Mouse (Mus musculus): ENCODE results near the gene Tcn2. TPM values are rescaled to one million over a fixed set of nuclear protein-coding genes. Genes with fewer than 3 reads are reported as not detected.
"Not testable (repeated sequence)": the region's sequence is repeated elsewhere in the genome, so short reads cannot be mapped to it uniquely, and the experiment has no call there.

Gene Tcn2
- polyA plus RNA-seq, 1 experiment from 2014 or later = 74.2 TPM

GRCm38 (mm10) chr11:3912100-3912874 is 19.7 kb downstream of the Tcn2 start:
- Histone ChIP-seq H3K4me2 (peak overlapping the region; percentile 93), H3K9me3 (replicated peaks) (no peaks in the 10 kb centered on the region), H3K27me3 (replicated peaks) (no peaks in the 10 kb centered on the region), H3K4me3 (peak overlapping the region; percentile 68), H3K4me1 (replicated peaks) (peaks cover 45% of the 10 kb centered on the region), H3K27ac (ENCODE audit: poor library complexity, severe bottlenecking) (no peak overlapping the region), H3K9ac (peak overlapping the region; percentile 76; the same call in 1 of the 2 replicates), H3K36me3 (peaks cover 11% of the 10 kb centered on the region)
- 23% methylated on average over 19 of the region's 19 CpGs for WGBS
- ATAC-seq (ENCODE audit: insufficient number of reproducible peaks, low FRiP score) = no peak

GRCm38 (mm10) chr11:3911440-3911839 is 20.5 kb downstream of the Tcn2 start:
- peaks cover 41% of the 10 kb centered on the region for H3K4me1 ChIP-seq (replicated peaks)
- not testable (repeated sequence) for H3K9me3 ChIP-seq (replicated peaks); ATAC-seq (ENCODE audit: insufficient number of reproducible peaks, low FRiP score); H3K27me3 ChIP-seq (replicated peaks); H3K4me3 ChIP-seq
- peak overlapping the region; percentile 93 for H3K4me2 ChIP-seq
- WGBS = 84% methylated on average over 6 of the region's 6 CpGs
- peaks cover 11% of the 10 kb centered on the region for H3K36me3 ChIP-seq
- peak overlapping the region; percentile 46; the same call in 1 of the 2 replicates for H3K27ac ChIP-seq (ENCODE audit: poor library complexity, severe bottlenecking)
- H3K9ac ChIP-seq = 0 out of 2 replicates have a peak overlapping the region, but pooled peaks have one; percentile 7

- Histone ChIP-seq H3K4me2 (peak overlapping the region; percentile 93), H3K27ac (ENCODE audit: poor library complexity, severe bottlenecking) (peak overlapping the region; percentile 46; the same call in 1 of the 2 replicates)
Measured at GRCm38 (mm10) chr11:3910513-3911310, 21.2 kb downstream of the Tcn2 start.

GRCm38 (mm10) chr11:3909236-3909635 is 22.7 kb downstream of the Tcn2 start:
- Histone ChIP-seq H3K27ac (ENCODE audit: poor library complexity, severe bottlenecking) (no peak overlapping the region), H3K27me3 (replicated peaks) (no peaks in the 10 kb centered on the region), H3K9ac (no peak overlapping the region), H3K4me3 (no peak overlapping the region), H3K9me3 (replicated peaks) (no peaks in the 10 kb centered on the region), H3K4me2 (no peak overlapping the region), H3K36me3 (peaks cover 11% of the 10 kb centered on the region), H3K4me1 (replicated peaks) (peaks cover 32% of the 10 kb centered on the region)
- no peak for ATAC-seq (ENCODE audit: insufficient number of reproducible peaks, low FRiP score)
- 77% methylated on average over 4 of the region's 4 CpGs for WGBS

More at GRCm38 (mm10) chr11:3910513-3911310, 21.2 kb downstream of the Tcn2 start:
- Histone ChIP-seq H3K4me3 (peak overlapping the region; percentile 2; the same call in 1 of the 2 replicates), H3K9me3 (replicated peaks) (no peaks in the 10 kb centered on the region), H3K9ac (0 out of 2 replicates have a peak overlapping the region, but pooled peaks have one; percentile 7), H3K4me1 (replicated peaks) (peaks cover 35% of the 10 kb centered on the region), H3K36me3 (peaks cover 11% of the 10 kb centered on the region), H3K27me3 (replicated peaks) (no peaks in the 10 kb centered on the region)
- 44% methylated on average over 5 of the region's 5 CpGs for WGBS
- ATAC-seq (ENCODE audit: insufficient number of reproducible peaks, low FRiP score) = no peak

GRCm38 (mm10) chr11:3905446-3905845 is 26.5 kb downstream of the Tcn2 start:
- Histone ChIP-seq H3K4me3 (no peak overlapping the region), H3K36me3 (peaks cover 11% of the 10 kb centered on the region), H3K4me1 (replicated peaks) (peaks cover 8% of the 10 kb centered on the region), H3K27me3 (replicated peaks) (no peaks in the 10 kb centered on the region), H3K9ac (no peak overlapping the region), H3K27ac (ENCODE audit: poor library complexity, severe bottlenecking) (no peak overlapping the region), H3K4me2 (no peak overlapping the region), H3K9me3 (replicated peaks) (no peaks in the 10 kb centered on the region)
- WGBS = 56% methylated on average over 1 of the region's 1 CpGs
- no peak for ATAC-seq (ENCODE audit: insufficient number of reproducible peaks, low FRiP score)

DNA sequence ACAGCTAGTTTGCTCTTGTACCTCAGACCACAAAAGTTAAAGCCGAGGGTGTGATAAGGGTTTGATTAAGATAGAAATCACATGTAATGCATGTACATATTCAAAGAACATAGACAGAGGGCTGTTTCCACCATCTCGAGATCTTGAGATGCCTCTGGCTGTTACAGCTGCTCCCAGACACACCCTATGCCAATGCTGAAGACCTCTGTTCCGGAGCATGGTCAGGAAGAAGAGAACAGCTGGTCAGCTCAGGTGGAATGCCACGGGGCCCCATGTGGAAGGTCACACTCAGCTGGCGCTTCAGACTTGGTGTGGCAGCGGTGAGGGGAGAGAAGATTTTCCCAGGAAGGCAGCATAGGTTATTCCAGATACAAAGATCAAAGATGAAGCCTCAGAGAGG is 27.3 kb downstream of the Tcn2 start:
- Histone ChIP-seq H3K9ac (no peak overlapping the region), H3K4me1 (replicated peaks) (peaks cover 10% of the 10 kb centered on the region), H3K27ac (ENCODE audit: poor library complexity, severe bottlenecking) (no peak overlapping the region), H3K36me3 (peaks cover 11% of the 10 kb centered on the region), H3K9me3 (replicated peaks) (no peaks in the 10 kb centered on the region), H3K27me3 (replicated peaks) (no peaks in the 10 kb centered on the region), H3K4me2 (no peak overlapping the region), H3K4me3 (no peak overlapping the region)
- ATAC-seq (ENCODE audit: insufficient number of reproducible peaks, low FRiP score) = no peak
- WGBS = 77% methylated on average over 6 of the region's 6 CpGs

DNA sequence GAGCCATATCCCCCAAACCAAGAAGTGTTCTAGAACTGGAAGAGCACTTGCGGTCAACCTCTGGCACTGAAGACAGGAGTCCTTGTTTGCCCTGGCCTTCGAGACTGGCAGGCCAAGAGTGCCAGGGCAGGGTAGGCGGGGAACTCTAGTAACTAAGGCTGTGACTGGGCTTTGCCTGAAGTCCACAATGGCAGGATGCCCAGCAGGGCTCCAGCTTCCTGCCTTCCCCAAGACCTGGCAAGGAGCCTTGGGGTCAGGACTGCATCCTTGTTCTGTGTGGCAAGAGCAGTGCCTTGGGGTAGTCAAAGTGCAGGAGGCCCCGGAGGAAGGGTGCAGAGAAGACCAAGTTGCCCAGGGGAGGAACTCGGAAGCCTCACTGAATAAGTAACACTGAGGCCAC is 28.9 kb downstream of the Tcn2 start:
- Histone ChIP-seq H3K9me3 (replicated peaks) (no peaks in the 10 kb centered on the region), H3K36me3 (peaks cover 21% of the 10 kb centered on the region), H3K4me2 (no peak overlapping the region), H3K4me3 (no peak overlapping the region), H3K27me3 (replicated peaks) (no peaks in the 10 kb centered on the region), H3K27ac (ENCODE audit: poor library complexity, severe bottlenecking) (no peak overlapping the region), H3K4me1 (replicated peaks) (peaks cover 10% of the 10 kb centered on the region), H3K9ac (no peak overlapping the region)
- WGBS = 70% methylated on average over 5 of the region's 5 CpGs
- no peak for ATAC-seq (ENCODE audit: insufficient number of reproducible peaks, low FRiP score)

DNA sequence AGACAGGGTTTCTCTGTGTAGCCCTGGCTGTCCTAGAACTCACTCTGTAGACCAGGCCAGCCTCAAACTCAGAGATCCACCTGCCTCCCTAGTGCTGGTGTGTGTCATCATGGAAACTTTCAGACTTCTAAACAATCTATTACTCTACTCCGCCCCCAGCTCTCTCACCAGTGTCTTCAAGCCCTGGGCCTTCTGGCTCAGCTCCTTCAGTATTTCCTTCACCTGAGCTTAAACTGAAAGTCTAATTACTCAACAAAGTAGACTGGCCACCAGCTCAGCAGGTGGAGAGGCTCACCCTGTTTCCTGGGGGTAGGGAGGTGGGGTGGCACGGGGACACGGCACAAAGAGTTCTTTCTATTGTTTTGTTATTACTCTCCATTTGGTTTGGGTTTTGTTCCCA is 29.4 kb downstream of the Tcn2 start:
- Histone ChIP-seq H3K4me1 (replicated peaks) (peaks cover 10% of the 10 kb centered on the region), H3K4me3 (no peak overlapping the region), H3K27ac (ENCODE audit: poor library complexity, severe bottlenecking) (no peak overlapping the region), H3K36me3 (peaks cover 23% of the 10 kb centered on the region), H3K9ac (no peak overlapping the region), H3K4me2 (no peak overlapping the region), H3K9me3 (replicated peaks) (no peaks in the 10 kb centered on the region), H3K27me3 (replicated peaks) (no peaks in the 10 kb centered on the region)
- 89% methylated on average over 3 of the region's 3 CpGs for WGBS
- ATAC-seq (ENCODE audit: insufficient number of reproducible peaks, low FRiP score) = no peak

DNA sequence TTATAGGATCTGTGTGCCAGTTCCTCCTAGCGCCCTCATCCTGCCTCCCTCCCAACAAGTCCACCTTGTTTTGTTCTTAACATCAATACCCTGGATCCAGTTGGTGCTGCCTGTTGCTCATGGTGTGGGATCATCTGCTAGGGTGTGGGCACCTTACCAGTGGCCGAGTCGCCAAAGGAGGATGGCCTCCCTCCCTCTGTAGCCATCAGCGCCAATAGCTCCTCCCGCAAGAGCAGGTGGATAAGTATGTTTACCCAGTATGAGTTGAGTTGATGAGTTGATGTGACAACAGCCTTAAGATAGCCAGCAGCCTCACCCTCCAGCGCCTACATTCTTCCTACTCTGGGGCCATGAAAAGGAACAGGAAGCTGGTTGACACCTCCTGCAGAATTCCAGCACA is 31.7 kb downstream of the Tcn2 start:
- no peaks in the 10 kb centered on the region for H3K9me3 ChIP-seq (replicated peaks)
- 69% methylated on average over 6 of the region's 6 CpGs for WGBS
- no peak overlapping the region for H3K9ac ChIP-seq
- H3K27ac ChIP-seq (ENCODE audit: poor library complexity, severe bottlenecking) = no peak overlapping the region
- no peak for ATAC-seq (ENCODE audit: insufficient number of reproducible peaks, low FRiP score)
- H3K4me1 ChIP-seq (replicated peaks) = peaks cover 24% of the 10 kb centered on the region
- H3K27me3 ChIP-seq (replicated peaks) = no peaks in the 10 kb centered on the region
- no peak overlapping the region for H3K4me2 ChIP-seq
- no peak overlapping the region for H3K4me3 ChIP-seq
- H3K36me3 ChIP-seq = peaks cover 25% of the 10 kb centered on the region

DNA sequence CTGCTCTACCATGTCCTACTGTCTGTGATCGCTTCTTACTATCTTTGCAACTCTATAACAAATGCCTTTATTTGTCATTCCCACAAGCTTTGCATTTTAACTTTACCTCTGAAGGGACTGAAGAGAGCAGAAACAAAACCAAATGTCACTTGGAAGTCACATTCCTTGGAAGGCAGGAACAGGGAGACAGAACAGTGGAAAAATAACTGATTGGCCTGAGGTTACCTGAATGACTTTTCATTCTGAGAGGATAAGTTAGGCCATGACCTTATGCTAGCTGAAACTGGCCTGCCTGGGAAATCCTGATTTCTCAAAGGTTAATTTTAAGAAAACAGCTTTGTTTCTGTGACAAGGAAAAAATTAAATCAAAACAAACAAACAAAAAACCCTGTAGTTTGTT is 36.0 kb downstream of the Tcn2 start:
- Histone ChIP-seq H3K27me3 (replicated peaks) (no peaks in the 10 kb centered on the region), H3K4me1 (replicated peaks) (peaks cover 21% of the 10 kb centered on the region), H3K9ac (no peak overlapping the region), H3K9me3 (replicated peaks) (no peaks in the 10 kb centered on the region), H3K4me2 (peak overlapping the region; percentile 89), H3K36me3 (peaks cover 25% of the 10 kb centered on the region), H3K27ac (ENCODE audit: poor library complexity, severe bottlenecking) (0 out of 2 replicates have a peak overlapping the region, but pooled peaks have one; percentile 77), H3K4me3 (no peak overlapping the region; the same call in 1 of the 2 replicates)
- no peak for ATAC-seq (ENCODE audit: insufficient number of reproducible peaks, low FRiP score)
- 72% methylated on average over 1 of the region's 1 CpGs for WGBS

DNA sequence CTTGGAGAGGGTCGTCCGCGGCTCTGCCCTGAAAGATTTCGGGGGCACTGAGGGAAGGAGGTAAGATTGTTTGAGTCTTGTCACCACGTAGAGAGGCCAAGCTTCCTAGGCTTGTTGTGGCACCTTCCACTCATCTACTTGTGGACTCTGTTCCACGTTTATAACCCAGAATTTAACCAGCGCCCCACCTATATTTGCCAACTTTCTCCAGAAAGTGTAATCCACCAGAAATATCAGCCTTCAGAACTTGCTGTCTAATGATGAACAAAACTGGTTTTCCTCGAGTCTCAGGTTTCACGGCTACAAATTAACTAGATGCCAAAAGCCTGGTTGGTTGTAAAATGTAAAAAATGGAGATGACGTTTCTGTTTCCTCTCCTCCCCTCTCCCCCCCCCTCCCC is 36.5 kb downstream of the Tcn2 start:
- Histone ChIP-seq H3K27ac (ENCODE audit: poor library complexity, severe bottlenecking) (peak overlapping the region; percentile 77), H3K27me3 (replicated peaks) (no peaks in the 10 kb centered on the region), H3K4me1 (replicated peaks) (peaks cover 20% of the 10 kb centered on the region), H3K36me3 (peaks cover 25% of the 10 kb centered on the region), H3K9me3 (replicated peaks) (no peaks in the 10 kb centered on the region), H3K4me2 (peak overlapping the region; percentile 89), H3K9ac (peak overlapping the region; percentile 78), H3K4me3 (peak overlapping the region; percentile 60)
- 4% methylated on average over 10 of the region's 10 CpGs for WGBS
- no peak for ATAC-seq (ENCODE audit: insufficient number of reproducible peaks, low FRiP score)

Data from heart, embryonic 12.5 days (tissue).